Mouse (Mus musculus) CD4-positive helper T cell, adult 2 months (primary cell): ENCODE measurements around the gene Myo15b.

Source experiments
- DNase-seq: peaks from one replicate; pipeline ENCODE4 v3.0.0-alpha.2; 2012; ENCODE audit warnings: low read depth, missing footprints, low spot score

The Myo15b gene

DNA sequence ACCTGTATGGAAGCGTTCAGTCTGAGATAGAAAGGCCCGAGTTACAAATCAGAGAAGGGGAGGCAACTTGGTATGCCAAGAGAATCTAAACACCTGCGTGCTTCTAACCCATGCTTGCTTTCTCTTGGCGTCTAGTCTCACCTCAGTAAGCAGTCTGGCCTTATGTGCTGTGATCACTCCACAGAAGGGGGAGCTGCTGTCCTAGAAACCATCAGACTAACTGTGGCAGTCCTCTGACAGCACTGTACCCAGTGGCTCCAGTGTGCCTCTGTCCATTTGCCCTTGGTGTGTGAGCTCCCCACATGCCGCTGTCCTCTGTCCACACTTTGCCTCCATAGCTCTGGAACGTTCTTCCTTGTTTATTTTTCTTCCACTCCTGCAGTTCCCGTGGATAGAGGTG, 83.8 kb downstream of the Myo15b start:
- DNase-seq, result no peak
